Mouse (Mus musculus) lung, adult 2 months (tissue): ENCODE results near the gene Timp2. TPM values are rescaled to one million over a fixed set of nuclear protein-coding genes. Genes with fewer than 3 reads are reported as not detected.

Source experiments
- DNase-seq: peaks from one replicate; pipeline ENCODE4 v3.0.0; 2022
- H3K4me1 ChIP-seq: fragments of 200-500 bp; 2 replicates; pipeline ENCODE4 v1.6.1; 2011; ENCODE audit warnings: low read length; ENCODE audit not compliant: control insufficient read depth, insufficient read depth
- H3K4me3 ChIP-seq: fragments of 200-500 bp; replicated peaks from 2 replicates; pipeline ENCODE3; 2011; ENCODE audit warnings: low read depth, mild to moderate bottlenecking, control low read depth, low read length; ENCODE audit errors: extremely low read depth
- CTCF ChIP-seq: fragments of 200-500 bp; IDR thresholded peaks from 2 replicates; pipeline ENCODE4 v1.5.1; 2011; ENCODE audit warnings: mild to moderate bottlenecking, low read length, control low read depth; ENCODE audit not compliant: insufficient read depth
- POLR2A ChIP-seq: fragments of 200-500 bp; IDR thresholded peaks from 2 replicates; pipeline ENCODE4 v1.6.1; 2011; ENCODE audit warnings: low read depth, mild to moderate bottlenecking, control low read depth, low read length, borderline replicate concordance; ENCODE audit errors: extremely low read depth
- WGBS: fragments of 180-500 bp; shearing (Covaris S2); methylation state at CpG from one replicate; pipeline ENCODE4 v1.1.7; 2018; 5-methylcytosine and 5-hydroxymethylcytosine counted together
- polyA plus RNA-seq: library from polyadenylated mRNA; depleted of rRNA; stranded (reverse); fragments of >200 nt; gene quantifications from 2 replicates; pipeline ENCODE4 v1.2.3, GENCODE M21; 2012

Gene Timp2
- polyA plus RNA-seq, 1 experiment: 397 TPM

DNA sequence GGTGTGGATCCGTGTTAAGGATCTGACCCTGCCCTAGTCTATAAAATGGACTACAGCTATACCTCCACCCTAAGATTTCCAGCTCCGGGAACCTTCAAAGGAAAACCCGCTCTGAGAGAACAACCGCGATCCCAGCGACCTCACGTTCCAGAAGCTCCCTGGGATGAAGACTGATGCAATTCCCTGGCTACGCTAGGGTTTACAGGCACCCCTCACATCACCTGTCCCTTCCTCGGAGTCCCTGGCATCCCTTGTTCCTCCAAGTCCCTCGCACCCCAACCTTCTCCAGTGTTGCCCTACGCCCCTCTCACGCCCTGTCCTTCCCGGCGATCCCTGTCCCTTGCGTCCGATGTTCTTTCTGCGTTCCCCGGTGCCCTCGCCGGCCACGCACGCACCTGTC is 66.0 kb downstream of the Timp2 start:
- TF ChIP-seq POLR2A (no peak), CTCF (no peak)
- under 1% methylated on average over 22 of the region's 22 CpGs for WGBS
- peaks cover 13% of the 10 kb centered on the region for H3K4me1 ChIP-seq
- DNase-seq: no peak
- peak overlapping the region; percentile 96 for H3K4me3 ChIP-seq

- Histone ChIP-seq H3K4me3 (peak overlapping the region; percentile 96), H3K4me1 (peaks cover 13% of the 10 kb centered on the region)
- 2% methylated on average over 16 of the region's 16 CpGs for WGBS
- no peak for TF ChIP-seq POLR2A
- TF ChIP-seq CTCF: no peak
- DNase-seq: no peak
Measured at GRCm38 (mm10) chr11:118289037-118289511, 66.5 kb downstream of the Timp2 start.

GRCm38 (mm10) chr11:118287573-118287972 is 68.0 kb downstream of the Timp2 start:
- no peak overlapping the region for H3K4me3 ChIP-seq
- H3K4me1 ChIP-seq: peaks cover 13% of the 10 kb centered on the region
- no peak for TF ChIP-seq POLR2A
- no peak for TF ChIP-seq CTCF
- 93% methylated on average over 9 of the region's 9 CpGs for WGBS
- DNase-seq: no peak

GRCm38 (mm10) chr11:118286434-118286833 is 69.1 kb downstream of the Timp2 start:
- Histone ChIP-seq H3K4me3 (no peak overlapping the region), H3K4me1 (peaks cover 13% of the 10 kb centered on the region)
- WGBS: 79% methylated on average over 9 of the region's 9 CpGs
- TF ChIP-seq POLR2A (no peak), CTCF (no peak)
- no peak for DNase-seq

- no peak overlapping the region for H3K4me3 ChIP-seq
- 82% methylated on average over 13 of the region's 13 CpGs for WGBS
- DNase-seq: peak; percentile 51
- peaks cover 13% of the 10 kb centered on the region for H3K4me1 ChIP-seq
- TF ChIP-seq CTCF (no peak), POLR2A (no peak)
Measured at GRCm38 (mm10) chr11:118285791-118286190, 69.7 kb downstream of the Timp2 start.

DNA sequence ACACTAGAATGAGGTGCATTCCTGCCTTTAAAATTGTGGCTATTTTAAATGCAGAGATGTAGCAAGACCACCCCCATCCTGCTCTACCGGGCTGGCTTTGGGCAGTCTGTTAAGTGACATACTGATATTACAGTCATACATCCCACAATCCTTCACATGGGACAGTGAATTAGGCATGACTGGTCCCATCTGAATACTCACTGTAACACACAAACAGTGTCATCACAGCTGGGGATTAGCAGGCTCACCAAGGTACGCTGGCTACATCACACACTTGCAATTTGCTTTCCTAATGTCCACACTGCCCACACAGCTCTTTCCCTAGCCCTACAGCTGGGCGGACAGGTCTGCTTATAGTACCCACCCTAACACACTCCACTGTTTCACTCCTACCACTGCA is 75.3 kb downstream of the Timp2 start:
- WGBS: 85% methylated on average over 3 of the region's 3 CpGs
- DNase-seq: no peak
- TF ChIP-seq POLR2A: no peak
- no peak for TF ChIP-seq CTCF
- Histone ChIP-seq H3K4me1 (no peaks in the 10 kb centered on the region), H3K4me3 (no peak overlapping the region)

- no peak for DNase-seq
- H3K4me3 ChIP-seq: no peak overlapping the region
- TF ChIP-seq POLR2A (no peak), CTCF (no peak)
- 84% methylated on average over 7 of the region's 7 CpGs for WGBS
- no peaks in the 10 kb centered on the region for H3K4me1 ChIP-seq
Measured at GRCm38 (mm10) chr11:118276328-118276727, 79.2 kb downstream of the Timp2 start.

DNA sequence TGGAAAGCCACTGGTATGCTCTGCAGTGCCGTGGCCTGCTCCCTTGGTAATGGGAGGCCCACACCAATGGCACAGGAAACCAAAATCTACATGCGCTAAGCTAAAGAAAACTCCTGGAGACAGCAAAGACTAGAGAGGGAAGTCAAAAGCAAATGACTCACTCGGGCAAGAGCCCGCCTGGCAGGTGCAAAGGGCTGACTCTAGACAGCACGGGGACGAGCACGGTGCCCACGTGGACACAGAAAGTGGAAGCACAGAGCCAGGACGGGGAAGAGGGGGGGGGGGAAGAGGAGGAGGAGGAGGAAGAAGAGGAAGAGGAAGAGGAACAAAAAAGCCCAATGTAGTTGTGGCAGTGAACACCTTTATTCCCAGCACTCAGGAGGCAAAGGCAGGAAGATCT is 80.4 kb downstream of the Timp2 start:
- TF ChIP-seq CTCF (no peak), POLR2A (no peak)
- no peak overlapping the region for H3K4me3 ChIP-seq
- no peaks in the 10 kb centered on the region for H3K4me1 ChIP-seq
- 85% methylated on average over 9 of the region's 9 CpGs for WGBS
- no peak for DNase-seq

DNA sequence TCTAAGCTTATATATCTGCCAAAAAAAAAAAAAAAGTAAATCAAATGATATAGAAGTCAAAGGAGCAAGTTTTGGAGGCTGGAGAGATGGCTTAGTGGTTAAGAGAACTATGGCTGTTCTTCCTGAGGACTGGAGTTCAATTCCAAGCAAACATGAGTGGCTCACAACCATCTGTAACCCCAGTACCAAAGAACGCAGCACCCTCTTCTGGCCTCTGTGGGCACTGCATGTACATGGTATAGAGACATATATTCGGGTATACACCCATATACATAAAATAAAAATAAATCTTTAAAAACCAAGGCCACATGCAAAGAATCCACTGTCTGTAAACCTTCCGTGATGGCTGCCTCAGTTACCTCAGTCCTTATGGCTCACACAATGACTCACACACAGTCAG is 85.7 kb downstream of the Timp2 start:
- Histone ChIP-seq H3K4me1 (no peaks in the 10 kb centered on the region), H3K4me3 (no peak overlapping the region)
- WGBS: 95% methylated on average over 3 of the region's 3 CpGs
- no peak for DNase-seq
- TF ChIP-seq CTCF (0 out of 2 replicates have a peak, but pooled peaks have one; percentile 4), POLR2A (no peak)

DNA sequence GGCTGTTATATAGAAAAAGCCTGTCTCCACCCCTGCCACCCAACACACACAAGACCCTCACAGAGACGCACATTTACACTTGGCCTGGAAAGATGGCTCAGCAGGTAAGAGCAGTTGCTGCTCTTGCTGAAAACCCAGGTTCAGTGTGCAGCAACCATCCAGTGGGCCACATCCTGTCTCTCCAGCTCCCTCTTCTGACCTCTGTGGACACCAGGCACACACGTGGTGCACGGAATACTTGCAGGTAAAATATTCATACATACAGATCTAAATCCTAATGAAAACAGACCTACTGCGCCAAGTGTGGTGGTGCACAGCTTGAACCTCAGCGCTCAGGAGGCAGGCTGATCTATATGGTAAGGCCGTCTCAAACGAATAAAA is 88.9 kb downstream of the Timp2 start:
- no peak for DNase-seq
- no peak overlapping the region for H3K4me3 ChIP-seq
- 83% methylated on average over 7 of the region's 7 CpGs for WGBS
- no peaks in the 10 kb centered on the region for H3K4me1 ChIP-seq
- TF ChIP-seq POLR2A (no peak), CTCF (peak; percentile 23; the same call in 1 of the 2 replicates)

DNA sequence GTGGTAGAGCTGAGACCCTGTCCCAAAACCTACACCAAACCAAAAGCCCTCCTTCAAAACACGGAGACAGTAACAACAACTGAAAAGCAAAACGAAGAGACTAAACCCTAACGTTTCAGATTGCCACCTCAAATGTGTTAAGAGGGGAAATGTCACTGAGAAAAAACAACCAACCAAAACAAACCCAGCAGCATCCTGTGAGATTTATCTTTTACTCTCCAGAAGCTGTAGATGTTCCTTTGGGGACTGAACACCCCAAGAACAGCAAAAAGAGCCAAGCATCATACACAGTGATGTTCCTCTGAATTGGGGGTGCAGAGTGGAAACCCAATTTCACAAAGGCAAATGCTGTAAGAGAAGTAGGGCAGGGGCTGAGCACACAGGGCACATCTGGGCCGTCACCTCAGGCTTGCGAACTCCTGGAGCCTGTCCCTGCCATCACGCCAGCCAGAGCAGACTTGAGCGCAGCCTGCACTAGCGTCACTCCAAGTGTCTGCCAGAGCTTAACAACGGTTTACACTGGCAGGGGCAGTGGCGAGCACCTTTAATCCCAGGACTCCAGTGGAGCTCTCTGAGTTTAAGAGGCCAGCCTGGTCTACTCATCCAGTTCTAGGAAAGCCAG is 89.4 kb downstream of the Timp2 start:
- WGBS: 82% methylated on average over 10 of the region's 10 CpGs
- Histone ChIP-seq H3K4me3 (no peak overlapping the region), H3K4me1 (no peaks in the 10 kb centered on the region)
- no peak for TF ChIP-seq CTCF
- no peak for TF ChIP-seq POLR2A
- no peak for DNase-seq

GRCm38 (mm10) chr11:118265621-118266020 is 89.9 kb downstream of the Timp2 start:
- no peak for DNase-seq
- 76% methylated on average over 11 of the region's 11 CpGs for WGBS
- Histone ChIP-seq H3K4me3 (no peak overlapping the region), H3K4me1 (no peaks in the 10 kb centered on the region)
- no peak for TF ChIP-seq CTCF
- TF ChIP-seq POLR2A: no peak
